Mouse (Mus musculus) c-Kit-positive CD71-negative TER-119-negative erythroid progenitor cells, embryonic 14.5 days (primary cell): ENCODE measurements at regions not wholly inside any gene's neighbourhood (a gene's known extent, or its start where the extent isn't known, plus 50 kb on each side); places are given as distances from the start of the nearest gene placed in this dataset.

Experiments
- DNase-seq: peaks from one replicate; pipeline ENCODE4 v3.0.0-alpha.2; 2013; ENCODE audit warnings: low read depth

DNA sequence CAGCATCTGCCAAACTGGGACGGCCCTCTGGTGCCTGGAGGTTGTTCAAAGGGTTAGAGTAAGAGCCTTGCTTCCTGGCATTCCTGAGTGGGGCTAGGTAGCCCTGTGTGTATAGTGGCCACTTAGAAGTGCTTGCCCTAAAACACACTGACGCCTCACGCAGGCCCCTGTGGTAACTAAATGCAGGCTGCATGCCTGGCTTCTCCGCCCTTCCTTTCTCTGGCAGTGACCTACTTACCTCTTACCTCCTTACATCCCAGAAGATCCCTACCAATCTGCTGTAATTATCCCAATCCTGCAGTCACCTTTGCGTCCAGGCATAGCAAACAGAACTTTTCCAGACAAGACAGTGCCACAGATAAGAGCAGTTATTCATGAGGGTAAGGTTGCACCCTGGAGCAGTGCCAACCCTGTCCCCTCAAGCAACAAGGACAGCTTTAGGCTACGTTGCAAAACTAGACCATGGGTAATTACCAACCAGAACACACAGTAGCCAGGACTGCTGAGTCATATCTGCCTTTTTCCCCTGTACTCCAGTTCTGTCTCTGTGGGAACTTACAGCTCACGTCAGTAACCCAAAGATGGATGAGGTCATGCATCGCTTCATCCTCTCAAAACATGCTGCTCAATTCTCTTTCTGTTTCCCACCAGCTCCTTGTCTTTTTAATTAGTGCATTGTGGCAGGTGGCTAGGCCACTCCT, 237.6 kb upstream of the Stt3b start:
- DNase-seq, result no peak

GRCm38 (mm10) chr9:115548722-115549349, 238.6 kb upstream of the Stt3b start:
- no peak for DNase-seq

- DNase-seq, result no peak
Observed at GRCm38 (mm10) chr9:115551080-115551479, 240.9 kb upstream of the Stt3b start.

DNA sequence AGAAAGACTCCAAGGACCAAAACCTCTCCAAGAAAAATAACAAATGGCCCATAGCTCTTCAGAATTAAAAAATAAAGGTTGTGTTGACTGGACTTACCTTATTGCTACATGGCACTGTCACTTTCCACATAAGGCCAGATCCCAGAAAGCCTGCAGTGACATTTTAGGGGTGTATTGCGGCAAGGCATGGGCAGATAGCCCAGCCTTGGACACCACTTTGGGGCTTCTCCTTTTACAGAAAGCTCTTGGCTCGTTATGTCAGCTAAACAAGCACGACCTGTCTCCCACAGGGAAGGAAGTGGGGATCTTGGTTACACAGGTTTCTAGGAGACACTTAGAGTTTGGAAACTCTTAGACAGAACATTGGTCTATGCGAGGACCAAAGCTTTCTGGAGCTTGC, 241.3 kb upstream of the Stt3b start:
- no peak for DNase-seq

DNA sequence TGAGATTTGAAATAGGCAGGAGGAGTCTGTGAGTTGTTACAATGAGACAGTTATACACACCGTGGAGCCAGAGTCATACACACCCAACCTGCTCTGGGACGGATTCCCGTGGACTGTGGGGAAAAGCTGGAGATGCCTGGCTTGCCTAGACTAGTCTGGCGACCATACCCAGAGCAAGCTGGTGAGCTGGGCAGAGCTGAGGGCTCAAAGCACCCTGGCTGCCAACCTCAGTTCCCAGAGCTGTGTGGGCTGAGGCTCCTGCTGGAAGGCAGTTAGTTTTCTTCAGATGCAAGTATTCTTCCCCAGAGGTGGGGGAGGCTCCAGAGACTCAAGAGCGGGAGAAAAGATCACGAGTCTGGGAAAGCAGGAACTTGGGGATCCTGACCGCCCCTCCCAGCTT, 247.9 kb upstream of the Stt3b start:
- no peak for DNase-seq

DNA sequence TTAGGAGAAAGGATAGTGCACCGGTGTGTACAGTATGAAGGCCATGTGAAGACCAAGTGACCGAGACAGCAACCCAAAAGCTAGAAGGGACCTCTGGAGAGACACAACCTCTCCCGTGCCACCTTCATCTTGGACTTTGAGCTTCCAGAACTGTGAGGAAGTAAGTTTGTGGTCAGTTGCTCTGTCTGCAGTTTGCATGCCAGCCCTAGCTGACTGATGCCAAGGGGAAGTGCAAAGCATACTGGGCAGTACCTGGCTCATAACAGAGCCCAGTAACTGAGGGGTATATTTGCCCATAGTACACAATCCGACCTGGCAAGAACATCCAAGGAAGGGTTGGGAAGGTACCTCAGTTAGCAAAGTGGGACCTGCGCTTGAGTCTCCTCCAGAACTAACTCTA, 249.3 kb upstream of the Stt3b start:
- no peak for DNase-seq

DNA sequence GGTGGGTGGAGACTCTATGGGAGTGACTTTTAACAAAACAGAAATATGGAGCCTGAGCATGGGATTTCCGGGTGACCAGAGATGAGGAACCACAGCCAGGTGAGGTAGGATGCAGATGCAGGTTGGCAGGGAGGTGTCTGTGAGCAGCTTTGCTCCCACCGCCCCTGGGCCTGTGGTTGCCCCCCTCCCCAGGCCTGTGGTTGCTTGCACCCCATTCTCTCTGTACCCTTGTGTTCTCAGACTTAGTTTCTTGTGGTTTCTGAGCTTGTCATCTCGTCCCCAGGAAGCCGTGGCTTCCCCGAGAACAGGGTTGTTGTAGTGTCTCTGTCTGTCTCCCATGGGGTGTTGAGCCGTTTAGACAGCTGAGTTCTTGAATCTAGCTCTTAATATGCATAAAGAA, 251.0 kb upstream of the Stt3b start:
- no peak for DNase-seq

DNA sequence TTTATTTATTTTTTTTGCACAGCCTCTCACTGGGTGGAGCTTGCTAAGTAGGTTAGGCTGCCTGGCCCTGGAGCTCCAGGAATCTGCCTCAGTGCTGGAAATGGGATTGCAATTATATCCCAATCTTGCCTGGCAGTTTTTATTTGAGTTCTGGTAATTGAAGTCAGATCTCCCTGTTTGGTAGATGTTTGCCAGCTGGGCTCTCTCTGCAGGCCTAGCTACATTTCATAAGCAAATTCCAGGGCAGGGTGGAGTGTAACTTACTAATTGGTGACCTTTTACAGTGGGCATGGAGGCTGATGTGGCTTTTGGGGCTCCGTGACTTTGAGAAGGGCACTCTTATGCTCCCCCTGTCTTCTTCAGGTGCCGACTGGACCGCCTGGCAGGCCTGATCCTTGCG, 252.6 kb upstream of the Stt3b start:
- DNase-seq, result no peak

GRCm38 (mm10) chr9:115564366-115564765, 254.1 kb upstream of the Stt3b start:
- no peak for DNase-seq

- DNase-seq, result no peak
Observed at GRCm38 (mm10) chr9:115568693-115569334, 258.6 kb upstream of the Stt3b start.

DNA sequence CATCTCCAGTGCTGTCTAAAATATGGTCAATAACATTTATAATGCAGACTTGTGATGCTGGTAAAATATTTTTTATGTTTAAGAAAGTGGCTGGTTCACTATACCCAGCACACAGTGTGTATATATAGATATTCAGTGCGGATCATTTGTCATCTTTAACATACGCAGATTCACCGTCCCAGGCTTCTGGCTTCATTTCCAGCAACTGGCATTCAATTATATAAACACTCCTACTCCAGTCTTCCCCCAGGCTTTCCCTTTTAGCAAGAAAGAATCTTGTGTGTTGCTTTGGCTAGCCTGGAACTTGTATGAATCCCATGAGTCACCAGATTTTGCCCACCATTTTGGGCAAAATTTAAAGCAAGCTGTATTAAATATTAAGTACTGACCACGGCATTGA, 260.8 kb upstream of the Stt3b start:
- no peak for DNase-seq

- no peak for DNase-seq
Observed at GRCm38 (mm10) chr9:115581116-115581515, 270.9 kb upstream of the Stt3b start.

DNA sequence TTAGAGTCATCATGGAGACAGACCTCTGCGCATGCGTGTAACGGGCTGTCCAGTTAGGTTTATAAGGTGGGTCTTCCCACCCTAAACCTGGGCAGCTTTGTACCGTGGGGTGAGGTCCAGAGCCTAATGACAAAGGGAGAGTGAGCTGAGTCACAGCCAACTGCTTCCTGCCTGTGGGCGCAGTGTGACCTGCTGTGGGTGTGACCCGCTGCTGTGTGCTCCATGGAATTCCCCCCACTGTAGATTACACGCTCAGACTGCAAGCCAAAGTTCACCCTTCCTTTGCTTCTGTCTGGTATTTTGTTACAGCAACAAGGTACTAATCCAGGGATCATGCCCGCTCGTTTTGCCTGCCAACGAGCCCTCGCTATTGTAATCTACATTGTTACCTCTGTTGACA, 273.3 kb upstream of the Stt3b start:
- DNase-seq, result no peak

GRCm38 (mm10) chr9:115584874-115585273, 274.7 kb upstream of the Stt3b start:
- no peak for DNase-seq

DNA sequence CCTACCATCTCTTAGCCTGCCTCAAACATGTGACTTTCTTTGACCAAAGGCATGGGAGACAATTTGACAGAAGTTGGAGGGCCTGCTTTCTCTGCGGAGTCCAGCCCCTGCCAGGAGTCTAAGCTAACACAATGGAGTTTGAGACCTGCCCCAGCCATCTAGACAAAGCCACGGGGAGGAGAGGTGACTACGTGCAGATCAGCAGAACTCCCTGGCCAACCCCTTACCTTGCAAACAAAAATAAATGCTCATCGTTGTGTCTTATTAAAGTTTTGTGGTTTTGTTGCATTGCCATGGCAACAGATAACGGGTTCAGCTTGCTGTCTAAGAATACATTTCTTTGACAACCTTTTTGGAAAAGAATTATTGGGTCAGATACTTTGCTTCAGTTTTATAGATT, 282.2 kb upstream of the Stt3b start:
- DNase-seq, result no peak

DNA sequence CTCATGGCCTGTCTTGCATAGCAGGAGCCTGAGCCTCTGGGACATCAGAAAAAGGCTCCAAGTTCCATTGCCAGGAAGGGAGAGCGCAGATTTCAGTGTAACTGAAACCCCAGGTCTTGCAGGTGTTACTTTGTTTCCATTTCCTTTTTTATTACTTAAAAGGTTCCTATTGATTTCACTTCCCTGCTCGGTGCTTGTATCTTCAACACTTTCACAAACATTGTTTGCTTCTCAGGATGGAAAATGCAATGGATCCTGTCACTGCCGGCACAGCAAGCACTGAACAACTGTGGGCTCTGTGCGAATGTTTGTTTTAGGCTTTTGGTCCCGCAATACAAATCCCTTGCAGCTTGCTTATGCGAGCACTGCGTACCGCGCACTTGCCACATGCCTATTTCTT, 290.0 kb upstream of the Stt3b start:
- DNase-seq, result no peak

DNA sequence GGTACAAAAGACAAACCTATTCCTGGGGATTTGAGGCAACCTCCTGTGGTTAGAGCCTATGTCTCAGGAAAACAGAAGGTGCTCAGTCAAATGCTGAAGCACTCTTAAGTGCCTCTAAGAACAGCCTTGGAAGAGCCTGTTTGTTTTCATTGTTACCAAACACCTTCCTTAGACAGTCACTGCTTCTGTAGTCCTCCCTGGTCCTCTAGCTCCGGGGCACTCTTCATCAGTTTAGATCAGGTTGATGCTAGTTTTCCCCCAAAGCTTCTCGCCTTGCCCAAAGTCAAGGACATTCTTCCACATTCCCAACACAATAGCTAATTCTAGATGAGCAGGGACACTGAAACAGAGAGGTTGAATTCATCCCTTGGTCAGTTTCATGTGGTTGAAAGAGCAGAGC, 290.6 kb upstream of the Stt3b start:
- DNase-seq, result no peak

GRCm38 (mm10) chr9:115602772-115603171, 292.6 kb upstream of the Stt3b start:
- DNase-seq, result no peak

- no peak for DNase-seq
Observed at GRCm38 (mm10) chr9:115604450-115604849, 294.2 kb upstream of the Stt3b start.

- no peak for DNase-seq
Observed at GRCm38 (mm10) chr9:115604968-115605682, 294.9 kb upstream of the Stt3b start.

- no peak for DNase-seq
Observed at GRCm38 (mm10) chr9:115607961-115608360, 297.7 kb upstream of the Stt3b start.

- DNase-seq, result no peak
Observed at GRCm38 (mm10) chr9:115608377-115608776, 298.2 kb upstream of the Stt3b start.

GRCm38 (mm10) chr9:115609904-115610303, 299.4 kb upstream of the Gadl1 start:
- DNase-seq, result no peak
